Mouse (Mus musculus) forebrain, embryonic 14.5 days (tissue): Measurements from ENCODE around the gene Pogk. TPM values are rescaled to one million over a fixed set of nuclear protein-coding genes. Genes with fewer than 3 reads are reported as not detected.

ENCODE experiments used
- ATAC-seq: fragments of 200-750 bp; cut with Nextera tagmentation; 2 replicates; pipeline ENCODE4 v1.8.0; 2017; ENCODE audit warnings: mild to moderate bottlenecking, moderate library complexity
- DNase-seq: peaks from one replicate; pipeline ENCODE4 v3.0.0-alpha.2; 2015; ENCODE audit warnings: low spot score
- H3K27ac ChIP-seq: fragments of 300-500 bp; sonication (generic); 2 replicates; pipeline ENCODE4 v1.5.1; 2014; ENCODE audit warnings: low read depth, mild to moderate bottlenecking, control low read depth, low read length, moderate library complexity
- H3K27me3 ChIP-seq: fragments of 300-500 bp; sonication (generic); replicated peaks from 2 replicates; pipeline ENCODE4 v1.6.1; 2014; ENCODE audit warnings: low read length, control low read depth, mixed read lengths; ENCODE audit not compliant: control insufficient read depth, insufficient read depth
- H3K36me3 ChIP-seq: fragments of 300-500 bp; sonication (generic); 2 replicates; pipeline ENCODE4 v1.6.1; 2014; ENCODE audit warnings: low read length, control low read depth; ENCODE audit not compliant: control insufficient read depth, insufficient read depth
- H3K4me1 ChIP-seq: fragments of 300-500 bp; sonication (generic); 2 replicates; pipeline ENCODE4 v1.6.1; 2014; ENCODE audit warnings: antibody characterized with exemption, low read length, control low read depth; ENCODE audit not compliant: control insufficient read depth, insufficient read depth
- H3K4me2 ChIP-seq: fragments of 300-500 bp; sonication (generic); 2 replicates; pipeline ENCODE4 v1.6.1; 2014; ENCODE audit warnings: mild to moderate bottlenecking, control low read depth, low read length
- H3K4me3 ChIP-seq: fragments of 300-500 bp; sonication (generic); 2 replicates; pipeline ENCODE4 v1.5.1; 2014; ENCODE audit warnings: low read depth, low read length, control low read depth
- H3K9ac ChIP-seq: fragments of 300-500 bp; sonication (generic); 2 replicates; pipeline ENCODE4 v1.6.1; 2014; ENCODE audit warnings: mild to moderate bottlenecking, low read length, control low read depth, moderate library complexity
- H3K9me3 ChIP-seq: fragments of 300-500 bp; sonication (generic); replicated peaks from 2 replicates; pipeline ENCODE4 v1.6.1; 2016; ENCODE audit warnings: low read length, control low read depth, mixed read lengths; ENCODE audit not compliant: control insufficient read depth
- WGBS: fragments of 180-500 bp; shearing (Covaris S2); extraction: QIAGEN DNeasy Blood & Tissue Kit; methylation state at CpG from one replicate; pipeline ENCODE4 v1.1.7; 2014; 5-methylcytosine and 5-hydroxymethylcytosine counted together
- polyA plus RNA-seq: library from polyadenylated mRNA; unstranded; fragments of >200 nt; fragmentation: Nextera tagmentation; extraction: Ambion mirVana; gene quantifications from 2 replicates; pipeline ENCODE4 v1.2.1, GENCODE M21; 2014

Pogk gene
- polyA plus RNA-seq, 1 experiment from 2014 or later, result 34.0 TPM

DNA sequence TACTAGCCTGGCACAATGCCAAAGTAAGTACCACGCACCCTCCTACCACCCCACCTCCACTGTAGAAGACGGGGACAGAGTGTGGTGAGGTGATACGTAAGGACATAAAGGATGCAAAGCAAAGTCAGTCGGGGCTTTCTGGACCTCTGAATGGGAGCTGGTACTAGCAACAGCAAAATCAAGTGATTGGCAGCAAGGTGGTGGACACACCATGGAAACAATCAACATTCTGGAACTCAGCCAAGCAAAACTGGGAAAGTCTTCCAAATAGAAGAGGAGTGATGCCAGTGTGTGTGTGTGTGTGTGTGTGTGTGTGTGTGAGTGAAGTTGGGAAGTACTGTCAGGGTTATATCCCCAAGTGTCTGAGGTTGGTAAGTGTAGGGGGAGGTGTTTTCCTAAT, 7.7 kb downstream of the Pogk start:
- H3K36me3 ChIP-seq, result peaks cover 87% of the 10 kb centered on the region
- H3K9me3 ChIP-seq, result no peaks in the 10 kb centered on the region
- DNase-seq, result peak; percentile 77
- 35% methylated on average over 4 of the region's 4 CpGs for WGBS
- H3K4me2 ChIP-seq, result no peak overlapping the region
- peaks cover 9% of the 10 kb centered on the region; the same call in 1 of the 2 replicates for H3K4me1 ChIP-seq
- H3K27ac ChIP-seq, result no peak overlapping the region
- no peak overlapping the region for H3K4me3 ChIP-seq
- no peak overlapping the region for H3K9ac ChIP-seq
- ATAC-seq, result peak; percentile 47
- no peaks in the 10 kb centered on the region for H3K27me3 ChIP-seq

DNA sequence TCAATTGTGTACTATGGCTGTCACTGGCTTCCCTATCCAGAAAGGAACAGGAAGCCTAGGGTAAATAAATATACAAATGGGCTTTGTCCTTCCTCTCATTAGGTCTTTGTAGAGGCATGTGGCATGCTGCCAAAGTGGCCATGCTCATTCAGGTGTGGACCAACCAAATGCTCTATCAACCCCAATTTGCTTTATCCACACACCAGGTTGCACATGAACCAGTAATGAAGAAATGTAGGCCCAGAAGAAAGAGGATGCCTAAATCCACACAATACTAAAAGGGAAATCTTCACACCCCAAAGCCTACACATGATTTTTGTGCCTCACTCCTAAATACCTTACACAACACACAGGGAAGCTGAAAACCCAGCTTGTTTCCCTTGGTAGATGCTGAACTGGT, 8.2 kb downstream of the Pogk start:
- Histone ChIP-seq H3K4me2 (no peak overlapping the region), H3K4me1 (peaks cover 9% of the 10 kb centered on the region; the same call in 1 of the 2 replicates), H3K9me3 (no peaks in the 10 kb centered on the region), H3K4me3 (no peak overlapping the region), H3K36me3 (peaks cover 89% of the 10 kb centered on the region), H3K9ac (no peak overlapping the region), H3K27me3 (no peaks in the 10 kb centered on the region), H3K27ac (no peak overlapping the region)
- peak; percentile 65 for DNase-seq
- ATAC-seq, result peak; percentile 66

DNA sequence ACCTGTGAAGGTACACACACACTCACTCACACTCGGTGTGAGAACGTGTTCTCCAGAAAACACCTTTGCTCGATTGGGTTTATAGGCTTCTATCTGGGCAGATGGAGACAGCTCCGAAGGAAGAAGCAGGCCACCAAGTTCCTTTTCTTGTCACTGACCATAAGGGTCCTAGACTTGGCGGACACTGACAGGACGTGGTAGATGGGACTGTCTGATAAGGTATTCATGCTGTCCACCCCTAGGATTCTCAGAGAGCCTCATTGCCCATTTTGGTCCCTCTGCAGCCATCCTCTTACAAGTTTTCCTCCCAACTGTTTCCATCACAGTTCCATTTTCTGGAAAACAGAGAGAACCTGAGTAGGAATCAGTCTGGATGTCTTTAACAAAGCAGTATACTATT, 13.3 kb downstream of the Pogk start:
- Histone ChIP-seq H3K9me3 (no peaks in the 10 kb centered on the region), H3K4me1 (peaks cover under 1% of the 10 kb centered on the region; the same call in 1 of the 2 replicates), H3K36me3 (peaks cover 93% of the 10 kb centered on the region), H3K27me3 (no peaks in the 10 kb centered on the region), H3K27ac (no peak overlapping the region), H3K9ac (no peak overlapping the region), H3K4me2 (no peak overlapping the region), H3K4me3 (no peak overlapping the region)
- 93% methylated on average over 6 of the region's 6 CpGs for WGBS
- ATAC-seq, result no peak
- no peak for DNase-seq

DNA sequence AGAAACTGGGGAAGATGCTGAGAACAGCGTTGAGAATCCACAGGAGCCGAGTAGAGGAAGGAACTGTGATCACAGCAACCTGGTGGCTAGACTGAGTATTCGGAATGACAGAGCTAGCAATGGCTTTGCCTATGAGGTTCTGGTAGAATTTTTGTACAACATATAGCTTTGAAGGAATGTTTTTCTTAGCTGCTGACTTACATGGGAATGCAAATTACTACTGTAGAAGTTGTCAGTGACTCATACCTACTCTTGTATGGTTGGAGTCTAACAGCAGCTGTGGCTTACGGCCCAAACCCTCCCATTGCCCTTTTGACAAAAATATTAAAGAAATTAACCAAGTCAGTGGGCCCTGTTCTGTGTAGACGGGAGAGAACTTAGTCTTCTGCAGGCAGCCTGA, 14.0 kb downstream of the Pogk start:
- no peak overlapping the region for H3K9ac ChIP-seq
- peaks cover 95% of the 10 kb centered on the region for H3K36me3 ChIP-seq
- no peak overlapping the region for H3K4me3 ChIP-seq
- DNase-seq, result no peak
- H3K4me2 ChIP-seq, result no peak overlapping the region
- no peaks in the 10 kb centered on the region for H3K4me1 ChIP-seq
- 90% methylated on average over 5 of the region's 5 CpGs for WGBS
- H3K27ac ChIP-seq, result no peak overlapping the region
- no peaks in the 10 kb centered on the region for H3K9me3 ChIP-seq
- ATAC-seq, result no peak
- H3K27me3 ChIP-seq, result no peaks in the 10 kb centered on the region

DNA sequence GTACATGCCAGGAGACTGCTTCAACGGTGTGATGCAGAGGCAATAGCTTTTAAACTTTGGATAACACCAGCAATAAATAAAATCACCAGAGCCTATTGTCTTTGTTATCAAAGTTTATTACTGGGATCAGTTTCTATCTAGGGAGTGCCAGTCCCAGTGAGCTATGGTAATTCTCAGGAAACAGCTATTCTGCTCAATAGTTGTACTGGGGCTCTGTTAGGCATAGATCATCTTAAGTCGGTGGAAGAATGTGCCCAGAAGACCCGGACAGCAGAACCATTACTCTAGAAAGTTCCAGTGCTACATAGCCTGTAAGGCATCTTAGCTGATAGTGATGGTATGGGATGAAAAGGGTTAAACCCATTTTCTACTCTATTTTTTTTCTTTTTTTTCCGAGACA, 14.9 kb downstream of the Pogk start:
- Histone ChIP-seq H3K27ac (no peak overlapping the region), H3K4me3 (no peak overlapping the region), H3K27me3 (no peaks in the 10 kb centered on the region), H3K9me3 (no peaks in the 10 kb centered on the region), H3K36me3 (peaks cover 95% of the 10 kb centered on the region), H3K4me2 (no peak overlapping the region), H3K9ac (no peak overlapping the region), H3K4me1 (no peaks in the 10 kb centered on the region)
- WGBS, result 77% methylated on average over 4 of the region's 4 CpGs
- no peak for ATAC-seq
- DNase-seq, result no peak

DNA sequence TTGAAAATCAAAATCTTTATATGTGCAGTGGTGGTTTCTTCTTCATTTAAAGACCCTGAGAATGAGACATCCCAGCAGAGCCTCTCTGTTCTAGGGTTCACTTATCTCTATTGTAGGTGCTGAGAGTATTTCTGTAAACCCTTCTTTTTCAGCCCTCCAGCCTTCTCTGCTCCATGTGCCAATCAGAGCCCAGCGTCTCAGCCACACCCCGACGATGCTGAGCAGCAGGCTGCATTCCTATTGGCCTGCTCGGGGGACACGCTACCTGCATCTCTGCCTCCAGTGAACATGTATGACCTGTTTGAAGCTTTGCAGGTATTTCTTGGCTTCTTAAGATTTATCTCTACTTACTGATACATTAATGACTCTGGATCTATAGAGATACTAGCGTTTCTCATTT, 18.0 kb downstream of the Pogk start:
- peaks cover 96% of the 10 kb centered on the region for H3K36me3 ChIP-seq
- no peak for DNase-seq

DNA sequence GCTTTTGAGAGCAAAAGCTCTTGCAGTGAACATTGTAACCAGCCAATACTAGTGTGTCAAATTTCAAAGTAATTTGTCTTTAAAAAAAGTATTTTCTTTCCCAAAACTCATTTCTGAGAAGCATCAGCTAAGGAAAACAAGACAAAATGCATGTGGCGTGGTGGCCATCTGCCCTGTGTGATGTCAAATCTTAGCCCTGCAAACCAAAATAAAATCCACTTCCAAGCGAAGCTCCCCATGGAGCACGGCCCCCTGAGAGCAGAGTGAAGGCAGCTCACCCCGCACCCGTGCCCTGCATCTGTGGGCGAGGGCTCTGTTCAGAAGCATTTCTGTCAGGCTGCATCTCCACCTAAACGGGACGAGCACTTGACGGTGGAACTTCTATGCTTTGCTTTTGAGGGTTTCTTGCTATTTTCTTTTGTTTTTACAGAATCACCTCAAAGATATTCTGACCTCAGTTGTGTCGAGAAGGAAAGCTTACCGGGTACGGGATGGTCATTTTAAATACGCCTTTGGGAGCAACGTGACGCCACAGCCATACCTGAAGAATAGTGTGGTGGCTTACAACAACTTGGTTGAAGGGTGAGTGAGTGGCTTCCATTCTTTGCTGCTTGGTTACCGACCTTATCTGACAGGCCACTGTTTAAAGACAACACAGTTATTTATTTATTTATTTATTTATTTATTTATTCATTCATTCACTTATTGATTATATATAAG, 20.1 kb downstream of the Pogk start:
- Histone ChIP-seq H3K4me3 (no peak overlapping the region), H3K27ac (no peak overlapping the region), H3K9me3 (no peaks in the 10 kb centered on the region), H3K27me3 (no peaks in the 10 kb centered on the region), H3K9ac (no peak overlapping the region), H3K4me1 (no peaks in the 10 kb centered on the region), H3K36me3 (peaks cover 95% of the 10 kb centered on the region), H3K4me2 (no peak overlapping the region)
- DNase-seq (no peak), ATAC-seq (no peak)
- 93% methylated on average over 16 of the region's 16 CpGs for WGBS

More for the DNA sequence above, 18.0 kb downstream of the Pogk start:
- Histone ChIP-seq H3K9ac (no peak overlapping the region), H3K4me3 (no peak overlapping the region), H3K27me3 (no peaks in the 10 kb centered on the region), H3K9me3 (no peaks in the 10 kb centered on the region), H3K4me2 (no peak overlapping the region), H3K27ac (no peak overlapping the region), H3K4me1 (no peaks in the 10 kb centered on the region)
- no peak for ATAC-seq
- WGBS, result 92% methylated on average over 6 of the region's 6 CpGs

DNA sequence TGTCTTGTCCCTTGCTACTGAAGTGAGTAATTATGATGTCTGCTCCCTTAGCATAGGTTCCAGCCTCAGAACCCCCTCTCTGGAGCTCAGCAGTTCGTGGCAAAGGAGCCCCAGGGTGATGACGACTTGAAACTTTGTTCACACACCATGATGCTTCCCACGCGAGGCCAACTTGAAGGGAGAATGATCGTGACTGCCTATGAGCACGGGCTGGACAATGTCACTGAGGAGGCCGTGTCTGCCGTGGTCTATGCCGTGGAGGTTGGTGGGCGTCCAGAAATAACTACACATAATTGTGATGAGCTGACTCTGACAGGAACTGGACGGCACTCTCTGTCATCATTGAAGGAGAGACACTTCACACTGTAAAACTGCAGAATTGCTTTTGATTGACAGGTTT, 21.2 kb downstream of the Pogk start:
- H3K9me3 ChIP-seq, result no peaks in the 10 kb centered on the region
- DNase-seq (no peak), ATAC-seq (no peak)
- peaks cover 95% of the 10 kb centered on the region for H3K36me3 ChIP-seq
- no peak overlapping the region for H3K27ac ChIP-seq
- H3K4me3 ChIP-seq, result no peak overlapping the region
- no peaks in the 10 kb centered on the region for H3K27me3 ChIP-seq
- no peaks in the 10 kb centered on the region for H3K4me1 ChIP-seq
- 91% methylated on average over 11 of the region's 11 CpGs for WGBS
- H3K4me2 ChIP-seq, result no peak overlapping the region
- H3K9ac ChIP-seq, result no peak overlapping the region

DNA sequence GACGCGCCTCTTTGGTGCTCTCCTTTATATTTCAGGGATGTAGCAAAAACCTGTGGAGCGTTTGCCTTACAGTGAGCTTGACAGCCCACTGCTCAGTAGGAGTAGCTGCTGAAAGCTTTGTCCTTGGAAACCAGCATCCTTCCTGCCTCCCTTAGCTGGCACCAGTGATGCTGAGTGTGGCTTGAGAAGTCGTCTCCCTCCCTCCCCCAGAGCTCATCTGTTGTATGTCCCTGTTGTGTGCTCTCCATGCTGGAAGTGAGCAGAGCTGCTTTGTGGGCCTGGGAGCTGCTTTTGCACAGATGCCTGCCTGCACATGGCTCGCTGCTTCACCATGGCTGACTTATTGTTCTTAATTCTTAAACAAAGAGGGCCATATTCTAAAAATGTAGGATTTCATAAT, 24.2 kb downstream of the Pogk start:
- Histone ChIP-seq H3K4me3 (no peak overlapping the region), H3K4me1 (peaks cover 8% of the 10 kb centered on the region), H3K27me3 (no peaks in the 10 kb centered on the region), H3K4me2 (no peak overlapping the region), H3K9me3 (no peaks in the 10 kb centered on the region), H3K9ac (no peak overlapping the region), H3K27ac (peak overlapping the region; percentile 14; the same call in 1 of the 2 replicates), H3K36me3 (peaks cover 78% of the 10 kb centered on the region)
- DNase-seq, result peak; percentile 30
- WGBS, result 74% methylated on average over 5 of the region's 5 CpGs
- ATAC-seq, result 0 out of 2 replicates have a peak, but pooled peaks have one; percentile 11
